Mouse (Mus musculus): ENCODE data around the gene Dtx2. TPM values are rescaled to one million over a fixed set of nuclear protein-coding genes. Genes with fewer than 3 reads are reported as not detected.
"Not testable (repeated sequence)": the region's sequence is repeated elsewhere in the genome, so short reads cannot be mapped to it uniquely, and the experiment has no call there.

The Dtx2 gene
- total and polyA plus RNA-seq, 3 experiments: 11.9 to 17.2 TPM; not detected in 1

DNA sequence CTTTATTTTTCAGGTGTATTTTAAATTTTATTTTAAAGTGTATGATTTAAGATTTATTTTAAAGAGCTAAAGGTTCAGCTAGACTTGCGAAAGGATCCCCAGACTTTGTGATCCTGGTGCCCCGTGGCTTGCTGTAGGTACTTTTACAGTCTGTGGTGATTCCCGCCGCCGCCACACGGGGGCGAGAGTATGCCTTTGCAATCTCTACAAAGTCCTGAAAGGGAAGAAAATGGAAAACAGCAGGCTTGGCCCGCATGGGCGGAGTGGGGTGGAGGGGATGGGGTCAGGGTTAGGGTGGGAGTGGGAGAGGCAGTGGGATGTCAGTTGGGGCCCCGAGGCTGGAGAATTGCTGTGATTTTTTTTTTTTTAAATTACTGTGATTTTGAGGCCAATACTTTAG, 51.4 kb downstream of the Dtx2 start (continued):
- TF ChIP-seq MEF2A (IDR thresholded peaks at IDR 0.05; ENCODE audit: extremely low read depth, insufficient replicate concordance, low read depth, low read length, poor library complexity, severe bottlenecking) (no peak), HCFC1 (IDR thresholded peaks at IDR 0.05; ENCODE audit: low read depth, low read length) (no peak), ZKSCAN1 (IDR thresholded peaks at IDR 0.05; ENCODE audit: low read depth, low read length) (no peak), TBP (IDR thresholded peaks at IDR 0.05; ENCODE audit: low read depth, low read length) (no peak), ELF1 (IDR thresholded peaks at IDR 0.05; ENCODE audit: low read depth, low read length) (no peak), TCF12 (IDR thresholded peaks at IDR 0.05; ENCODE audit: low read depth, low read length) (no peak), BHLHE40 (IDR thresholded peaks at IDR 0.05; ENCODE audit: borderline replicate concordance, low read depth, low read length) (no peak), MYB (IDR thresholded peaks at IDR 0.05; ENCODE audit: low read depth, low read length) (no peak), EP300 (IDR thresholded peaks at IDR 0.05; ENCODE audit: low read depth in 1 of 2, low read length in 2 of 2) (no peak), ETS1 (IDR thresholded peaks at IDR 0.05; ENCODE audit: low read depth, low read length) (no peak)

DNA sequence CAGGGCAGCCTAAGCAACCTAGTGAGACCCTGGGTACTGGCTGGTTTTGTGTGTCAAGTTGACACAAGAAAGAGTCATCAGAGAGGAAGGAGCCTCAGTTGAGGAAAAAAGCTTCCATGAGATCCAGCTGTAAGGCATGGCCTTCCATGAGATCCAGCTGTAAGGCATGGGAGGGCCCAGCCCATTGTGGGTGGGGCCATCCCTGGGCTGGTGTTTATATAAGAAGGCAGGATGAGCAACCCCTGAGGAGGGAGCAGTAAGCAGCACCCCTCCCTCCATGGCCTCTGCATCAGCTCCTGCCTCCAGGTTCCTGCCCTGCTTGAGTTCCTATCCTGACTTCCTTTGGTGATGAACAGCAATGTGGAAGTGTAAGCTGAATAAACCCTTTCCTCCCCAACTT, 53.9 kb downstream of the Dtx2 start:
- not testable (repeated sequence) for H3K27ac ChIP-seq (ENCODE audit: control insufficient read depth, low read depth, low read length); H3K4me1 ChIP-seq (ENCODE audit: control insufficient read depth in 1 of 2, insufficient read depth in 2 of 2, low read length in 2 of 2); H3K9me3 ChIP-seq (replicated peaks; ENCODE audit: insufficient read depth, low read length); H3K79me2 ChIP-seq (ENCODE audit: control insufficient read depth, insufficient read depth, low read length, poor library complexity); DNase-seq (ENCODE audit: low read depth, low spot score); H3K27me3 ChIP-seq (ENCODE audit: control insufficient read depth in 1 of 2, insufficient read depth in 2 of 2, low read length in 2 of 2); H3K9ac ChIP-seq (ENCODE audit: control insufficient read depth, low read depth, low read length, poor library complexity, severe bottlenecking); H3K4me3 ChIP-seq (ENCODE audit: control insufficient read depth in 1 of 2, insufficient read depth in 1 of 2, low read depth in 2 of 2, low read length in 2 of 2); H3K36me3 ChIP-seq (ENCODE audit: control insufficient read depth in 1 of 2, insufficient read depth in 2 of 2, low read length in 2 of 2)

- DNase-seq (ENCODE audit: low read depth, low spot score): no peak
- H3K79me2 ChIP-seq (ENCODE audit: control insufficient read depth, insufficient read depth, low read length, poor library complexity): no peaks in the 10 kb centered on the region
- no peak overlapping the region for H3K27ac ChIP-seq (ENCODE audit: control insufficient read depth, low read depth, low read length)
- no peaks in the 10 kb centered on the region; a peak in 2 of 4 replicates for H3K4me1 ChIP-seq (ENCODE audit: control insufficient read depth in 1 of 2, insufficient read depth in 2 of 2, low read length in 2 of 2)
- H3K9ac ChIP-seq (ENCODE audit: control insufficient read depth, low read depth, low read length, poor library complexity, severe bottlenecking): no peak overlapping the region
- H3K4me3 ChIP-seq (ENCODE audit: control insufficient read depth in 1 of 2, insufficient read depth in 1 of 2, low read depth in 2 of 2, low read length in 2 of 2): no peak overlapping the region
- no peaks in the 10 kb centered on the region for H3K36me3 ChIP-seq (ENCODE audit: control insufficient read depth in 1 of 2, insufficient read depth in 2 of 2, low read length in 2 of 2)
- H3K9me3 ChIP-seq (replicated peaks; ENCODE audit: insufficient read depth, low read length): no peaks in the 10 kb centered on the region
- TF ChIP-seq CHD1 (IDR thresholded peaks at IDR 0.05; ENCODE audit: low read depth, low read length): no peak
- TF ChIP-seq ZNF384 (IDR thresholded peaks at IDR 0.05; ENCODE audit: low read depth, low read length): no peak
- no peak for TF ChIP-seq TAL1 (IDR thresholded peaks at IDR 0.05; ENCODE audit: low read length)
- no peak for TF ChIP-seq MXI1 (IDR thresholded peaks at IDR 0.05; ENCODE audit: low read depth, low read length)
- TF ChIP-seq MEF2A (IDR thresholded peaks at IDR 0.05; ENCODE audit: extremely low read depth, insufficient replicate concordance, low read depth, low read length, poor library complexity, severe bottlenecking): no peak
- no peak for TF ChIP-seq MAFK (IDR thresholded peaks at IDR 0.05; ENCODE audit: borderline replicate concordance, low read depth, low read length)
- TF ChIP-seq MAZ (IDR thresholded peaks at IDR 0.05; ENCODE audit: low read depth, low read length): no peak
- TF ChIP-seq RCOR1 (IDR thresholded peaks at IDR 0.05; ENCODE audit: low read depth, low read length): no peak
- TF ChIP-seq ELF1 (IDR thresholded peaks at IDR 0.05; ENCODE audit: low read depth, low read length): no peak
- no peak for TF ChIP-seq GATA1 (IDR thresholded peaks at IDR 0.05; ENCODE audit: low read depth, low read length)
- TF ChIP-seq KAT2A (conservative IDR thresholded peaks at IDR 0.05; ENCODE audit: low read depth, low read length): no peak
- no peak for TF ChIP-seq SMC3 (IDR thresholded peaks at IDR 0.05; ENCODE audit: low read depth, low read length)
- no peak for TF ChIP-seq E2F4 (IDR thresholded peaks at IDR 0.05; ENCODE audit: borderline replicate concordance, low read depth, low read length)
- TF ChIP-seq SIN3A (IDR thresholded peaks at IDR 0.05; ENCODE audit: low read length): no peak
- TF ChIP-seq ZKSCAN1 (IDR thresholded peaks at IDR 0.05; ENCODE audit: low read depth, low read length): no peak
- TF ChIP-seq MYC (IDR thresholded peaks at IDR 0.05; ENCODE audit: low read depth, low read length): no peak
- no peaks in the 10 kb centered on the region for H3K27me3 ChIP-seq (ENCODE audit: control insufficient read depth in 1 of 2, insufficient read depth in 2 of 2, low read length in 2 of 2)
Observed at GRCm38 (mm10) chr5:136049926-136050325, 55.3 kb downstream of the Dtx2 start.

All from MEL (cell line).